Mouse (Mus musculus): ENCODE measurements around the gene Ilkap. TPM values are rescaled to one million over a fixed set of nuclear protein-coding genes. Genes with fewer than 3 reads are reported as not detected.

Gene Ilkap
- polyA plus RNA-seq, 1 experiment, result 97.3 TPM

- no peak for DNase-seq (ENCODE audit: extremely low spot score in 1 of 2, low spot score in 1 of 2)
These were observed 33.6 kb downstream of the Ilkap start for GRCm38 (mm10) chr1:91364822-91365644.

DNA sequence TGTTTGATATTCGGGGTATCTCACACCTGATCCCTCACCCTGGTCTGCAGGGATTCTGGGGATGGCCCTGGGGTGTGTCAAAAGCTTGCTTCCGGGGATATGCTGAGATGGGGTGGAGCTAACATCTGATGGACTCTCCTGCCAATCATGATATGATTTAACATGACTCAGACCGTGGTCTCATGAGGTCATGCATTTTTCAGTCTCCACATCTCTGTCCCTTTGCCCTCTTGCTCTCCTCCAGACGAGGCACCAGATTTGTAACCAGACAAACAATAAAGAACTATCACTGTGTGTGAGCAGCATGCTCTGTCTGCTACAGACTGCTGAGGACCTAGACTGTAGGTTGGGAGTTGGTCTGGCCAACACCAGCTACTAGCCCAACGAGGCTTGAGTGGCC is 36.5 kb downstream of the Ilkap start:
- DNase-seq (ENCODE audit: extremely low spot score in 1 of 2, low spot score in 1 of 2), result no peak

- DNase-seq (ENCODE audit: extremely low spot score in 1 of 2, low spot score in 1 of 2), result no peak
These were observed 42.5 kb downstream of the Ilkap start for GRCm38 (mm10) chr1:91356105-91356504.

- DNase-seq (ENCODE audit: extremely low spot score in 1 of 2, low spot score in 1 of 2), result peak in 1 of 2 experiments; percentile 39
These were observed 46.3 kb downstream of the Ilkap start for GRCm38 (mm10) chr1:91352277-91352676.

GRCm38 (mm10) chr1:91351249-91351648 is 47.4 kb downstream of the Ilkap start:
- DNase-seq (ENCODE audit: extremely low spot score in 1 of 2, low spot score in 1 of 2), result no peak

DNA sequence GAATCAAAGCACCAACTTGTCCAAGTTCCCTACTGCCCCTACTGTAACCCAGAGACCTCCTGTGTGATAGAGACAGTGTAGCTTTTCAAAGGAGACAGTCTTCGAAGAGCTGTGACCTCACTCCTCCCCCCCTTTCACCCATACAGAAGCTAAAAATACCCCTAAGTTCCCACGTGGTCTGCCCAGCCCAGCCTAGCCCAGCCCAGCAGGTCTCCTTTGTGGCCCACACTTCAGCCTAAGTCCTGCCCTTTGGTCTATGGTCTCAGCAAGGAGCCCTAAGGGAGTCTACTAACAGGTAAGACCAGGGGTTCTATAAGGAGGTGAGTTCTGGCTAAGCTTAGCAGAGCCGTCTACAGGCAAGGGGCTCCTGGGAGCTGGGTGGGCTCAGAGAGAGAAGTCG is 47.8 kb downstream of the Ilkap start, which contains the start of gene Klhl30:
Gene Klhl30, plus strand, starts transcription at position 176 of the 400 bp plus-strand sequence.
- no peak for DNase-seq (ENCODE audit: extremely low spot score in 1 of 2, low spot score in 1 of 2)

DNA sequence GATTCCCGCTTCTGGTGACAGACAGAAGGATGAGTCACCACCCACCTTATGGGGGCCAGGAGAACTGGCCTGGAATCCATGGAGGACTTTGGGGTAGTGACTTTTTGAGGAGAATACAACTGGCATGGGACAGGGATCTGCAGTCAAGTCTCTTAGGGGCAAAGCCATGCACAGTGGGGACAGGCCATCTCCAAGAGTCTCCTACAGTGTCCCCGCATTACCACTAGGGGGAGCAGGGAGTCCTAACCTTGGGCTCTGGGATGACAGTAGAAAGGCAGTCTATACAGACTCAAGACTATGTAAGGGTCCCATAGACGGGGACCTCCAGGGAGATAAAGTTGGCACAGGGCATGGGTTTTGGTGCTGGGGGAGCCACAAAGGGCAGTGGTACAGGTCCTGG is 51.7 kb downstream of the Ilkap start:
- peak; percentile 25 to 79 for DNase-seq (ENCODE audit: extremely low spot score in 1 of 2, low spot score in 1 of 2)

- no peak for DNase-seq (ENCODE audit: extremely low spot score in 1 of 2, low spot score in 1 of 2)
These were observed 53.5 kb downstream of the Ilkap start for GRCm38 (mm10) chr1:91344921-91345685.

GRCm38 (mm10) chr1:91344001-91344400 is 54.6 kb downstream of the Ilkap start:
- peak; percentile 19 to 36 for DNase-seq (ENCODE audit: extremely low spot score in 1 of 2, low spot score in 1 of 2)

DNA sequence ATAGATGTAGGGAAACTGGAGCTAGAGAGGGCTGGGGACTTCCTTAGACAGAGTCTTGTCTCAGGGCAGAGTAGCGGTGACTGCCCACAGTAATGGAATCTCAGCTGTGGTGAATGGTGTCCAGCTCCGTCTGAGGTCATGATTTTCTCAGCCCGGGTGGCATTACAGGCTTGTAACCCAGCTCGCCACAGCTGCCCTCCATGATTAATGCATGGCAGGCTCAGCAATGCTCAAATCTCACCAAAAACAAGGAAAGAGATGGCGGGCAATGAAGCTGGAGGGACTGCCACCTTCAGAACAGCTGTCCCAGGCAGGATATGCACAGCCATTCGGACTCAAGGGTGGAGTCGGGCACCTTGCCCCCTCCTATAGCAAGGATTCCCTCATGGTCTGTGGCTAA is 61.3 kb downstream of the Ilkap start:
- no peak for DNase-seq (ENCODE audit: extremely low spot score in 1 of 2, low spot score in 1 of 2)

GRCm38 (mm10) chr1:91333582-91333981 is 65.0 kb downstream of the Ilkap start:
- no peak for DNase-seq (ENCODE audit: extremely low spot score in 1 of 2, low spot score in 1 of 2)

DNA sequence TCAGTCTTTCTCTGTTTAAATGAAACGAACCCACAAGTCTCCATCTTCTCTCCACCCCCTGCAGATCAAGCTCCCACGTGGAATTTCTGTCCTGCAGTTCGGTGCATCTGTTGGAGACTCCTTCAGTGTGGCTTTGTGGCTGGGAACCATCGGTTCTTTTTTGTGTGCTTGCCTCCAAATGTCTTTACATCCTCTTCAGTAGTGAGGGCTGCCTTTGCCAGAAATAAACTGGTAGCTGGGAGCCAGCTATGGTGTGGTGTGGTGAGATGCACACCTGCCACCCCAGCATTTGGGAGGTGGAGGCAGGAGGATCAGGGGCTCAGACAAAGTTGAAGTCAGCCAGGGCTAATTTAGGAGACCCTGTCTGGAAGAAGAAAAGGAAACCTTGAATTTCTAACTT is 66.5 kb downstream of the Ilkap start:
- peak; percentile 53 to 62 for DNase-seq (ENCODE audit: extremely low spot score in 1 of 2, low spot score in 1 of 2)

DNA sequence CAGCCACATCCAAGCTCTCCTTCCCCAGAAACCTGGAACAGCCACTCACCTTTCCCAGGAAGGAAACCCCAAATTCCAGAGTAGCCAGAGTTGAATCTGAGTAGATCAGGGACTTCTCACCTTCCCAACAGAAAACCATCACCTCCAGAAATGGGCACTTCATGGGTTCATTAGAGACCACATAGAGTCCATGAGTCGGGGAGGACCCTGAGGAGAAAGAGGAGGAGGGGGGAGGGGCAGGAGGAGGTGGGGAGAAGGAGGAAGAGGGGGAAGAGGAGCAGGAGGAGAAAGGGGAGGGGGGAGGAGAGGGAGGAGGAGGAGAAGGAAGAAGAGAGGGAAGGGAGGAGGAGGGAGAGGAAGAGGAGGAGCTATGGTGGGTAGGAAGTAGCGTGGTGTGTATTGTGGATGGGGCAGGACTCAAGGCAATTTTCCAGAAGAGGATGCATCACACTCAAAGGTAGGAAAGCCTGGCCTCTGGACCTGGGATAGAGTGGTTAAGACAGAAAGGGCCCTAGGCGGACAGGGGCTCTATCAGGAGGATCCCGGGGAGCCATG is 73.0 kb downstream of the Ilkap start:
- no peak for DNase-seq (ENCODE audit: extremely low spot score in 1 of 2, low spot score in 1 of 2)

DNA sequence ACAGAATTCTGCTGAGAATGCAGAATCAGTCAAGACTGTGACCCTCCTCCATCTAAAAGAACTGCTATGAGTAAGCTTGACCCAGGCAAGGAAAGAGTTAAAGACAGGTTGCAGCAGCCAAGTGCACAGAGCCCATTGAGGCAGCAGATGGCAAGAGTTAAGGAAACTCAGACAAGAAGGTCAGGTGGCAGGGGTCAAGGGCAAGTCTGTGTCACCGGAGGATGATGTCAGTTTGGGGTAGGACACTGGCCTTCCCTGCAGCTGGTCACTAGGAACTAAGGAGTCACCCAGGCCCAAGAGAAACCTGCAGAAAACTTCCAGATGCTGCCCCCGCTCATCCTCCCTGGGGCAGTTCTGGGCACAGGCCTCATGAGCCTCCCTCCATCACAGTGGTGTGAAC is 74.0 kb downstream of the Ilkap start:
- DNase-seq (ENCODE audit: extremely low spot score in 1 of 2, low spot score in 1 of 2), result no peak

Other genes with a start within 250 kb of the Ilkap start
- 59.0 and 60.6 TPM in 2 replicates for gene Ramp1, start 219.0 kb downstream of the Ilkap start, polyA plus RNA-seq (2012; rRNA removed)
- gene Ube2f, start 148.5 kb downstream of the Ilkap start, polyA plus RNA-seq (2012; rRNA removed), result 60.1 and 62.1 TPM in 2 replicates
- 19.6 and 20.0 TPM in 2 replicates for gene Scly, start 100.5 kb downstream of the Ilkap start, polyA plus RNA-seq (2012; rRNA removed)
- gene Espnl, start 76.7 kb downstream of the Ilkap start, polyA plus RNA-seq (2012; rRNA removed), result 0.21 and 0.28 TPM in 2 replicates
- 4.8 and 5.0 TPM in 2 replicates for gene Klhl30, start 47.8 kb downstream of the Ilkap start, polyA plus RNA-seq (2012; rRNA removed)
- gene Erfe, start 32.4 kb downstream of the Ilkap start, polyA plus RNA-seq (2012; rRNA removed), result 0.72 and 1.4 TPM in 2 replicates
- 20.7 and 25.9 TPM in 2 replicates for gene Hes6, start 15.2 kb upstream of the Ilkap start, polyA plus RNA-seq (2012; rRNA removed)
- gene Per2, start 60.5 kb upstream of the Ilkap start, polyA plus RNA-seq (2012; rRNA removed), result 18.6 and 19.4 TPM in 2 replicates
- 19.5 and 20.6 TPM in 2 replicates for gene Traf3ip1, start 95.8 kb upstream of the Ilkap start, polyA plus RNA-seq (2012; rRNA removed)
- 20.1 and 20.8 TPM in 2 replicates for gene Asb1, start 141.7 kb upstream of the Ilkap start, polyA plus RNA-seq (2012; rRNA removed)

All from frontal cortex, adult 2 months (tissue).